Mouse (Mus musculus): ENCODE results near the gene Pacsin1. TPM values are rescaled to one million over a fixed set of nuclear protein-coding genes. Genes with fewer than 3 reads are reported as not detected.

Gene Pacsin1
- polyA plus RNA-seq, 1 experiment from 2014 or later = 6.1 TPM

DNA sequence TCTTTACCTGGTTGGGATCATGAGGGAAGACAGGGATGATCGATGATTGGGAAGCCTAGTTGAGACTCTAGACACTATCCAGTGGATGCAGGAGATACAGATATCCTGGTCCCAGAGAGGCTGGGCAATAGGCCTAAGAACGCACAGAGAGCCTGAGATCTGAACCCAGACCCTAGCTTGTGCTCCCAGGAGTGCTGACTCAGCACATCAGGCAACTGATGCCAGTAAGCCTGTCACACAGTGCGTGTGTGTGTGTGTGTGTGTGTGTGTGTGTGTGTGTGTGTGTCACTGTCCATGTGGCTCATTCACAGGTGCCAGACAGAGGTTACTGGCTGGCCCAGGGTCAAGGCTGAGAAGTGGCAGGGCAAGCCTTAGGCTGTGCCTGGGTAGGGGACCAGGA is 77.4 kb downstream of the Pacsin1 start:
- no peak overlapping the region for H3K27ac ChIP-seq (replicated peaks; ENCODE audit: low read depth, low read length)
- DNase-seq (ENCODE audit: low spot score) (no peak), ATAC-seq (ENCODE audit: low read depth) (no peak)
- H3K4me3 ChIP-seq (ENCODE audit: low read depth, low read length) = no peak overlapping the region
- H3K4me1 ChIP-seq (ENCODE audit: control insufficient read depth, insufficient read depth, low read length) = no peaks in the 10 kb centered on the region
- H3K9ac ChIP-seq (ENCODE audit: low read depth, low read length) = no peak overlapping the region
- no peak overlapping the region for H3K4me2 ChIP-seq (ENCODE audit: low read depth, low read length)
- no peaks in the 10 kb centered on the region for H3K27me3 ChIP-seq (replicated peaks; ENCODE audit: control insufficient read depth, insufficient read depth, low read length)
- H3K36me3 ChIP-seq (ENCODE audit: control insufficient read depth, insufficient read depth, low read length) = no peaks in the 10 kb centered on the region
- H3K9me3 ChIP-seq (ENCODE audit: control insufficient read depth, low read length) = no peaks in the 10 kb centered on the region
- 100% methylated on average over 2 of the region's 3 CpGs for WGBS

DNA sequence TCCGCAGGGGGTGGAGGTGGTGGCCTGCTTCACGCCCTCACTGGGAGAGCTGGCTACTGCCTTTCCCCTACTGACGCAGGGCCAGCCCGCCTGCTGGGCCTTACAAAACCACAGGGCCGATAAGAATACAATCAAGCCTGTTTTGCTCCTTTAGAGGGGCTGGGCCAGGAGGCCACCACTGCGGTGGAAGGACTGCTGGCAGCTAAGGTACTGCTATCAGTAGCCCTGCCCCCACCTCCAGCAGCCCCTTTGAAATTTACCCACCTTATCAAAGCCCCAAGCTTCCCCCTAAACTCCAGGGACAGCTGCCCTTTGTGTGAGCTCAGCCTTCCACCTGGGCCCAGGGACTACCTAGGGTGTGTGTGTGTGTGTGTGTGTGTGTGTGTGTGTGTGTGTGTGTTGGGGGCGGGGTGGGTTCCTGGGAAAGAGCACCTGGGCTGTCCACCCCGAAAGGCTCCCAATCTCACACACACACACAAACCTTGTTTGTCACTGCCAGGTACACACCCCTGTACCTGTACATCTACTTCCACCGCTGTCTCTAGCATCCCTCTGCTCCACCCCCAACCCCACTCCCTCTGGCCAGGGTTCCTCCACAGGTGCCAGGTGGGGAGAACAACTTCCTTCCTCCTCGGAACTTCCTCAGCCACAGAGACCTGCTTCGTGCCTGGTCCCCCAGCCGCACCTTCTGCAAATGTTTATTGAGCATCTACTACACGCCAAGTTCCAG is 79.2 kb downstream of the Pacsin1 start:
- no peaks in the 10 kb centered on the region for H3K9me3 ChIP-seq (ENCODE audit: control insufficient read depth, low read length)
- H3K4me3 ChIP-seq (ENCODE audit: low read depth, low read length) = no peak overlapping the region
- no peak overlapping the region for H3K4me2 ChIP-seq (ENCODE audit: low read depth, low read length)
- no peak for ATAC-seq (ENCODE audit: low read depth)
- H3K4me1 ChIP-seq (ENCODE audit: control insufficient read depth, insufficient read depth, low read length) = no peaks in the 10 kb centered on the region
- no peaks in the 10 kb centered on the region for H3K36me3 ChIP-seq (ENCODE audit: control insufficient read depth, insufficient read depth, low read length)
- 22% methylated on average over 12 of the region's 13 CpGs for WGBS
- no peaks in the 10 kb centered on the region for H3K27me3 ChIP-seq (replicated peaks; ENCODE audit: control insufficient read depth, insufficient read depth, low read length)
- no peak for DNase-seq (ENCODE audit: low spot score)
- no peak overlapping the region for H3K27ac ChIP-seq (replicated peaks; ENCODE audit: low read depth, low read length)
- no peak overlapping the region for H3K9ac ChIP-seq (ENCODE audit: low read depth, low read length)

DNA sequence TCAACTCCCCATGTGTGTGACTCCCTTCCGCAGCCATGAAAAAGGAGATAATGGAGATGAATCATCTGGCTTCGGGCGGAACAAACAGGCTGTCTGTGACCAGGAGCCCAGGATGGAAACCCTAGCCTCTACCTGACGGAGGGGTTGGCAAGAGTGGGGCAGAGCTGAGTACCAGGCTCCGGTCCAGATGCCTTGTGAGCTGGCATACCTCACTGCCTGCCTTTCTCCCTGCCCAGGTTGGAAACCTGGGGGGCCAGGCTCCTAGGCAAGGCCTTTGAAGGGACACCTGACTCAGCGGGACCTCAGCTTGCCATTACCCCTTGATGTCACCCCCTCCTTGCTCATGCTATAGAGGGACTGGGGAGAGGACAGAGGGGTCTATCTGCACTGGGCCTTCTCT is 85.7 kb downstream of the Pacsin1 start:
- H3K4me2 ChIP-seq (ENCODE audit: low read depth, low read length) = no peak overlapping the region
- no peak overlapping the region for H3K4me3 ChIP-seq (ENCODE audit: low read depth, low read length)
- H3K27me3 ChIP-seq (replicated peaks; ENCODE audit: control insufficient read depth, insufficient read depth, low read length) = no peaks in the 10 kb centered on the region
- no peak for DNase-seq (ENCODE audit: low spot score)
- no peak overlapping the region for H3K27ac ChIP-seq (replicated peaks; ENCODE audit: low read depth, low read length)
- no peaks in the 10 kb centered on the region for H3K36me3 ChIP-seq (ENCODE audit: control insufficient read depth, insufficient read depth, low read length)
- no peak for ATAC-seq (ENCODE audit: low read depth)
- 95% methylated on average over 5 of the region's 6 CpGs for WGBS
- H3K9ac ChIP-seq (ENCODE audit: low read depth, low read length) = no peak overlapping the region
- no peaks in the 10 kb centered on the region for H3K4me1 ChIP-seq (ENCODE audit: control insufficient read depth, insufficient read depth, low read length)
- no peaks in the 10 kb centered on the region for H3K9me3 ChIP-seq (ENCODE audit: control insufficient read depth, low read length)

DNA sequence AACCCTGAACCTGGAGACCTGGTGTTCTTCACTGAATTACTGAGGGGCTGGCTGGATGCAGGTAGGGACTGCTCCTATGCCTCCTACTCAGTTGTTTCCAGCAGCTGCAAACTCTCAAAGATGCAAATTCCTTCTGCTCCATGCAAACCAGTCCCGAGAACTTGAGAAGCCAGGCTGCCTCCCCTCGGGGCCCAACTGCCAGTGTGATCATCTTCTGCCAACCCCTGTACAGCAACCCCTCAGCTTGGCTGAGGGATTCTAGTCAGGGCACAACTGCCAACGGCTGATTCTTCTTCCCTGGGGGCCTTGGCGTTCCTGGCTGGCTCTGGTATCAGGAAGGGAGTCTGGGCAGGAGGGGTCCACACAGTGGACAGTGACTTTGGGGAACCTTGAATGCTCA is 91.1 kb downstream of the Pacsin1 start:
- H3K27me3 ChIP-seq (replicated peaks; ENCODE audit: control insufficient read depth, insufficient read depth, low read length) = no peaks in the 10 kb centered on the region
- peaks cover 7% of the 10 kb centered on the region; the same call in 1 of the 2 replicates for H3K4me1 ChIP-seq (ENCODE audit: control insufficient read depth, insufficient read depth, low read length)
- H3K4me3 ChIP-seq (ENCODE audit: low read depth, low read length) = no peak overlapping the region
- H3K9me3 ChIP-seq (ENCODE audit: control insufficient read depth, low read length) = no peaks in the 10 kb centered on the region
- no peak overlapping the region for H3K4me2 ChIP-seq (ENCODE audit: low read depth, low read length)
- peak overlapping the region; percentile 24; the same call in 1 of the 2 replicates for H3K27ac ChIP-seq (replicated peaks; ENCODE audit: low read depth, low read length)
- WGBS = 31% methylated on average over 4 of the region's 4 CpGs
- no peak overlapping the region for H3K9ac ChIP-seq (ENCODE audit: low read depth, low read length)
- 0 out of 2 replicates have a peak, but pooled peaks cover 6% of the 10 kb centered on the region for H3K36me3 ChIP-seq (ENCODE audit: control insufficient read depth, insufficient read depth, low read length)
- DNase-seq (ENCODE audit: low spot score) (peak; percentile 57), ATAC-seq (ENCODE audit: low read depth) (no peak)

DNA sequence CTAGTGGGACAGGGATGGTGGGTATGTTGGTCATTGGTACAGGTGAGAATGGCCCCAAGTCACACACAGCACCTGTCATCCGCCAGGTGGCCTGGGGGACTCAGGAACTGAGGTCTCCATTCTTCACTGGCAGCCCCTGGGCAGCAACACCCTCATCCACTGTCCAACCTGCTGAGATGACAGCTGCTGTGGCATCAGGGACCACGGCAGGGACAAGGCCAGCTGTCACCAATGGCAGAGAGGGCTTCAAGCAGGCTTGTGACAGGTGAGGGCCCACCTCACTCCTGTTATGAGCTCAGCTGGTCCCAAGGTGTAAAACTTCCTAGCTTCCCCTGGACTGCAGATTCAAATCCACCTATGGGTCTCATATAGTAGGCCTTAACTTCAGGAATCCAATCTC is 92.8 kb downstream of the Pacsin1 start:
- Histone ChIP-seq H3K36me3 (ENCODE audit: control insufficient read depth, insufficient read depth, low read length) (peaks cover 17% of the 10 kb centered on the region), H3K27ac (replicated peaks; ENCODE audit: low read depth, low read length) (no peak overlapping the region), H3K4me2 (ENCODE audit: low read depth, low read length) (no peak overlapping the region), H3K9me3 (ENCODE audit: control insufficient read depth, low read length) (no peaks in the 10 kb centered on the region), H3K27me3 (replicated peaks; ENCODE audit: control insufficient read depth, insufficient read depth, low read length) (no peaks in the 10 kb centered on the region), H3K4me1 (ENCODE audit: control insufficient read depth, insufficient read depth, low read length) (peaks cover 7% of the 10 kb centered on the region; the same call in 1 of the 2 replicates), H3K4me3 (ENCODE audit: low read depth, low read length) (no peak overlapping the region), H3K9ac (ENCODE audit: low read depth, low read length) (no peak overlapping the region)
- 92% methylated on average over 2 of the region's 2 CpGs for WGBS
- ATAC-seq (ENCODE audit: low read depth) (no peak), DNase-seq (ENCODE audit: low spot score) (no peak)

DNA sequence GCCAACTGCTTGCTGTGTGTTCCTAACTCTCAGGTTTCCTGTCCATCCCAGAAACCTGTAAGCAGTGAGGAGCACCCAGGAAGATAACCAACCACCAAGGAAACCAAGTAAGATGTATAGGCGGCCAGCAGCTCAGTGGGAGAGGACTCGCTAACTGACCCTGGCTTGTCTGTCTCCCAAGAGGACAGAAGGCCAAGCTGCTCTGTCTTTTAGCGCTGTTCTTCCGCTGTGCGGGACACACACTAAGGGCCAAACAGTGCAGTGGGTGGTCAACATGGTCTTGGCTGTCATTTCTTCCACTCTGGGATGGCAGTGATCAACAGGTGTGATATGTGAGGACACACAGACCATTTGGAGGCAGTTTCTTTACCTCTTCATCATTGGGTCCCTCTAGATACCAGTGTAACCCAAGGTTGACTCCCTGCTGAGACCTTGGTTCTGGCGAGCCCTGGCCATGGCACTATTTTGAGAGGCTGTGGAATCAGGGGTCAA is 95.2 kb downstream of the Pacsin1 start:
- 87% methylated on average over 6 of the region's 6 CpGs for WGBS
- H3K4me3 ChIP-seq (ENCODE audit: low read depth, low read length) = no peak overlapping the region

DNA sequence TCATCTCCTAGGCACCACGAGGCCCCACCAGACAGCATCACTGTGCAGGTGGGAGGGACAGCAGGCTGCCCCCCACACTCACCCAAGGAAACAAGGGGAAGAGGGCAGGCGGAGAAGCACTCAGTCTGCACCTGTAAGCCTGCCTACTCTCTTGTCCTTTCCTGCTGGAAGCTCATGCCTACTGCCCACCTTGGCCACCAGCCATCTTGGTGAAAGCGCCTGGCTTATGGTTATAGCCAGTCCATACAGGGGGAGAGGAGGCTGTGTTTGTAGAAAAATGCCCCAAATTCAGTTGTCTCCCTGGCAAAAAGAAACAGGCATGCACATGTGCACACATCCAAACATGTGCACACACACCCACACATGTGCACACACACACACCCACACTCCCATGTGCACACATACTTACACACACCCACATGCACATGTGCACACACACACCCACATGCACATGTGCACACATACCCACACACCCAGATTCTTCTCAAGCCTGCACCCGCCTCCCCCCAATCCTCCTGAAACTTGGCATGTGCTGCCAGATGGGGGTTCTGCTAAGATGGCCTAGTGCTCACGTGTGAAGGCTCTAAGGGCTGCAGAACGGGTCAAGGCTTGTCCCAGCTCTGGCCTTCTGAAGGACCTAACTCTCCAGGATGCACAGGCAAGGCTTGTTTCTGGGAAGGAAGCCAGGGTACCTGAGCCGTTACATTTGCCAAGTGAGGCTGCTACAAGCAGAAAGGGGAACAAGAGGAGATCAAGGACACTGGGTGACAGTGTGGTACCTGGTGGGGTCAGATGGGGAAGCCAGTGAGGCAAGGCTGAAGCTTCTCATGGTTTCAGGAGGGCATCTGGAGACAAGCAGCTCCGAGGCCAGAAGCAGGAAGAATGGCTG is 96.2 kb downstream of the Pacsin1 start:
- H3K9ac ChIP-seq (ENCODE audit: low read depth, low read length) = 0 out of 2 replicates have a peak overlapping the region, but pooled peaks have one; percentile 8
- H3K36me3 ChIP-seq (ENCODE audit: control insufficient read depth, insufficient read depth, low read length) = peaks cover 26% of the 10 kb centered on the region
- H3K27me3 ChIP-seq (replicated peaks; ENCODE audit: control insufficient read depth, insufficient read depth, low read length) = no peaks in the 10 kb centered on the region
- 87% methylated on average over 8 of the region's 8 CpGs for WGBS
- no peaks in the 10 kb centered on the region for H3K9me3 ChIP-seq (ENCODE audit: control insufficient read depth, low read length)
- H3K4me2 ChIP-seq (ENCODE audit: low read depth, low read length) = no peak overlapping the region
- H3K27ac ChIP-seq (replicated peaks; ENCODE audit: low read depth, low read length) = no peak overlapping the region
- H3K4me1 ChIP-seq (ENCODE audit: control insufficient read depth, insufficient read depth, low read length) = peaks cover 5% of the 10 kb centered on the region; the same call in 1 of the 2 replicates
- ATAC-seq (ENCODE audit: low read depth) (no peak), DNase-seq (ENCODE audit: low spot score) (no peak)
- no peak overlapping the region for H3K4me3 ChIP-seq (ENCODE audit: low read depth, low read length)

More for the DNA sequence above, 95.2 kb downstream of the Pacsin1 start:
- Histone ChIP-seq H3K9ac (ENCODE audit: low read depth, low read length) (no peak overlapping the region), H3K27ac (replicated peaks; ENCODE audit: low read depth, low read length) (no peak overlapping the region), H3K4me2 (ENCODE audit: low read depth, low read length) (no peak overlapping the region), H3K9me3 (ENCODE audit: control insufficient read depth, low read length) (no peaks in the 10 kb centered on the region), H3K27me3 (replicated peaks; ENCODE audit: control insufficient read depth, insufficient read depth, low read length) (no peaks in the 10 kb centered on the region), H3K4me1 (ENCODE audit: control insufficient read depth, insufficient read depth, low read length) (peaks cover 7% of the 10 kb centered on the region; the same call in 1 of the 2 replicates), H3K36me3 (ENCODE audit: control insufficient read depth, insufficient read depth, low read length) (peaks cover 26% of the 10 kb centered on the region)
- ATAC-seq (ENCODE audit: low read depth) = no peak
- no peak for DNase-seq (ENCODE audit: low spot score)

DNA sequence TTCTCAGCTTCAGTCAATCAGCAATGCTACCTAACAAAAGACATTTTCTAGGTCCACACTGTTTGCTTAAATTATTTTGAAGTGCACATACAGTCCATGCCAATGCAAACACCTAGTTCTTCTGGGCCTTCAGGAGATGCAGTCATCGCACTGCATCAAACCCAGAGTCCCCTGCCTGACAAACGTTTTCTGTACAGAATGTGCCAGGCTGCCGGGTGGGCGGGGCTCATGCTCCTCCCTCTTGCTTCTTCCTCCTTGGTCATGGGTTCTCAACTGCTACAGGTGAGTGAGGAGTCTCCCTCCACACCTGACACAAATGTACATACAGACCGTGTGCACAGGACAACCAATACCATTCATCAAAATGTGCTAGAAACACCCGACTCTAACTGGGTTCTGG is 104.9 kb downstream of the Pacsin1 start:
- Histone ChIP-seq H3K4me2 (ENCODE audit: low read depth, low read length) (no peak overlapping the region), H3K9me3 (ENCODE audit: control insufficient read depth, low read length) (peaks cover 7% of the 10 kb centered on the region; the same call in 1 of the 2 replicates), H3K4me3 (ENCODE audit: low read depth, low read length) (no peak overlapping the region), H3K27ac (replicated peaks; ENCODE audit: low read depth, low read length) (no peak overlapping the region), H3K36me3 (ENCODE audit: control insufficient read depth, insufficient read depth, low read length) (peaks cover 9% of the 10 kb centered on the region), H3K9ac (ENCODE audit: low read depth, low read length) (no peak overlapping the region), H3K4me1 (ENCODE audit: control insufficient read depth, insufficient read depth, low read length) (no peaks in the 10 kb centered on the region), H3K27me3 (replicated peaks; ENCODE audit: control insufficient read depth, insufficient read depth, low read length) (no peaks in the 10 kb centered on the region)
- WGBS = 77% methylated on average over 6 of the region's 6 CpGs
- ATAC-seq (ENCODE audit: low read depth) (no peak), DNase-seq (ENCODE audit: low spot score) (no peak)
